Mouse (Mus musculus) ES-E14 (cell line): ENCODE measurements around the gene Tom1l2. TPM values are rescaled to one million over a fixed set of nuclear protein-coding genes. Genes with fewer than 3 reads are reported as not detected.

ENCODE experiments used
- DNase-seq: peaks from one replicate; pipeline ENCODE4 v3.0.0-alpha.2; 2013; ENCODE audit warnings: low read depth, low spot score
- H3K27ac ChIP-seq: 2 replicates; pipeline ENCODE4 v1.5.1; 2012; ENCODE audit warnings: low read depth, mild to moderate bottlenecking, low read length, moderate library complexity, mixed read lengths; ENCODE audit not compliant: poor library complexity, insufficient read depth, severe bottlenecking
- H3K36me3 ChIP-seq: 2 replicates; pipeline ENCODE4 v1.6.1; 2012; ENCODE audit warnings: mild to moderate bottlenecking, low read length, moderate library complexity, mixed read lengths; ENCODE audit not compliant: control insufficient read depth, poor library complexity, insufficient read depth, severe bottlenecking
- H3K4me1 ChIP-seq, 2 experiments: fragments of 150-350 bp in 1 of 2; sonication (generic) in 1 of 2; 2 replicates each; pipeline ENCODE4 v1.6.1; 2012; ENCODE audit warnings: low read length in 2 of 2, mild to moderate bottlenecking in 1 of 2, mixed read lengths in 1 of 2; ENCODE audit not compliant: control insufficient read depth in 2 of 2, insufficient read depth in 2 of 2, poor library complexity in 1 of 2
- H3K4me3 ChIP-seq, 2 experiments: fragments of 150-350 bp in 1 of 2; sonication (generic) in 1 of 2; 2 replicates each; pipeline ENCODE4 v1.5.1; 2012; ENCODE audit warnings: low read length in 2 of 2, low read depth in 1 of 2, mild to moderate bottlenecking in 1 of 2, mixed read lengths in 1 of 2; ENCODE audit not compliant: insufficient read depth in 1 of 2, poor library complexity in 1 of 2, severe bottlenecking in 1 of 2
- H3K9ac ChIP-seq: 2 replicates; pipeline ENCODE4 v1.6.1; 2012; ENCODE audit warnings: low read depth, mild to moderate bottlenecking, low read length, mixed read lengths; ENCODE audit not compliant: poor library complexity, insufficient read depth, severe bottlenecking
- H3K9me3 ChIP-seq: fragments of 150-350 bp; sonication (generic); 2 replicates; pipeline ENCODE4 v1.6.1; 2012; ENCODE audit warnings: low read depth, mild to moderate bottlenecking, low read length; ENCODE audit not compliant: control insufficient read depth, insufficient read depth
- CHD2 ChIP-seq: IDR thresholded peaks from 2 replicates; pipeline ENCODE4 v1.6.1; 2014; ENCODE audit warnings: mild to moderate bottlenecking, low read depth, low read length, inconsistent platforms
- HCFC1 ChIP-seq: IDR thresholded peaks from 2 replicates; pipeline ENCODE4 v1.6.1; 2012; ENCODE audit warnings: low read length, inconsistent platforms, borderline replicate concordance; ENCODE audit not compliant: insufficient read depth
- MAFK ChIP-seq: IDR thresholded peaks from 2 replicates; pipeline ENCODE4 v1.6.1; 2014; ENCODE audit warnings: mild to moderate bottlenecking, low read depth, low read length, inconsistent platforms; ENCODE audit not compliant: insufficient read depth
- ZC3H11A ChIP-seq: IDR thresholded peaks from 2 replicates; pipeline ENCODE4 v1.6.1; 2012; ENCODE audit warnings: low read depth, mild to moderate bottlenecking, inconsistent platforms, low read length, borderline replicate concordance
- ZNF384 ChIP-seq: IDR thresholded peaks from 2 replicates; pipeline ENCODE4 v1.6.1; 2012; ENCODE audit warnings: low read depth, low read length, inconsistent platforms
- in situ Hi-C, 2 experiments: fragments of 600-800 bp; cut with MboI; formaldehyde crosslinking; loops; one replicate each; pipeline ENCODE4 v1.15.1; 2025; ENCODE audit warnings: low sequenced_read_pairs in 2 of 2, inconsistent platforms in 1 of 2; ENCODE audit not compliant: unreplicated experiment in 2 of 2
- total RNA-seq: library from RNA; depleted of rRNA; stranded (reverse); fragments of 300-350 nt; gene quantifications from 2 replicates; pipeline ENCODE4 v1.2.3, GENCODE M21; 2012

The Tom1l2 gene
- total RNA-seq, 1 experiment: 10.4 TPM

GRCm38 (mm10) chr11:60297772-60298171 lies 54.9 kb downstream of the Tom1l2 start:
- Histone ChIP-seq H3K4me3 (no peak overlapping the region), H3K36me3 (peaks cover 2% of the 10 kb centered on the region; the same call in 1 of the 2 replicates), H3K9ac (no peak overlapping the region), H3K4me1 (peaks cover 0 to 19% of the 10 kb centered on the region in 2 experiments; a peak in 2 of 4 replicates), H3K27ac (no peak overlapping the region), H3K9me3 (no peaks in the 10 kb centered on the region)
- in situ Hi-C loops: no loop called here
- DNase-seq: no peak
- TF ChIP-seq ZC3H11A: no peak

- no peak overlapping the region for H3K9ac ChIP-seq
These were observed 57.9 kb downstream of the Tom1l2 start for GRCm38 (mm10) chr11:60294630-60295313.

GRCm38 (mm10) chr11:60293683-60294629 lies 58.7 kb downstream of the Tom1l2 start:
- no peak overlapping the region for H3K4me3 ChIP-seq
- H3K4me1 ChIP-seq: peaks cover 0 to 14% of the 10 kb centered on the region in 2 experiments; a peak in 2 of 4 replicates
- peak; percentile 46 for DNase-seq
- H3K27ac ChIP-seq: 0 out of 2 replicates have a peak overlapping the region, but pooled peaks have one; percentile 15
- H3K9ac ChIP-seq: no peak overlapping the region
- TF ChIP-seq ZC3H11A (no peak), HCFC1 (no peak), MAFK (no peak), CHD2 (no peak), ZNF384 (no peak)
- in situ Hi-C loops: no loop called here
- peaks cover 2% of the 10 kb centered on the region; the same call in 1 of the 2 replicates for H3K36me3 ChIP-seq
- no peaks in the 10 kb centered on the region for H3K9me3 ChIP-seq

More at GRCm38 (mm10) chr11:60294630-60295313, 57.9 kb downstream of the Tom1l2 start:
- H3K4me3 ChIP-seq: no peak overlapping the region
- 0 out of 2 replicates have a peak overlapping the region, but pooled peaks have one; percentile 29 for H3K27ac ChIP-seq
- in situ Hi-C loops: no loop called here
- no peaks in the 10 kb centered on the region for H3K9me3 ChIP-seq
- peaks cover 0 to 14% of the 10 kb centered on the region in 2 experiments; a peak in 2 of 4 replicates for H3K4me1 ChIP-seq
- TF ChIP-seq ZNF384 (no peak), HCFC1 (no peak), CHD2 (no peak), ZC3H11A (no peak), MAFK (no peak)
- peaks cover 2% of the 10 kb centered on the region; the same call in 1 of the 2 replicates for H3K36me3 ChIP-seq
- DNase-seq: no peak

GRCm38 (mm10) chr11:60292718-60293117 lies 60.0 kb downstream of the Tom1l2 start:
- H3K9ac ChIP-seq: no peak overlapping the region
- no peak overlapping the region for H3K27ac ChIP-seq
- no peak overlapping the region for H3K4me3 ChIP-seq
- H3K36me3 ChIP-seq: peaks cover 2% of the 10 kb centered on the region; the same call in 1 of the 2 replicates
- DNase-seq: peak; percentile 29
- TF ChIP-seq HCFC1 (no peak), ZC3H11A (peak; percentile 45; the same call in 1 of the 2 replicates)
- in situ Hi-C loops: no loop called here
- no peaks in the 10 kb centered on the region for H3K9me3 ChIP-seq
- H3K4me1 ChIP-seq: peaks cover 0 to 11% of the 10 kb centered on the region in 2 experiments; a peak in 2 of 4 replicates
